Mouse (Mus musculus): ENCODE measurements at regions not wholly inside any gene's neighbourhood (a gene's known extent, or its start where the extent isn't known, plus 50 kb on each side); places are given as distances from the start of the nearest gene placed in this dataset.

GRCm38 (mm10) chr6:139391307-139391706, 110.5 kb downstream of the Rergl start:
- peak in 1 of 2 experiments; percentile 11 for DNase-seq (ENCODE audit: low spot score in 2 of 2)

GRCm38 (mm10) chr6:139350939-139351338, 150.8 kb downstream of the Rergl start:
- DNase-seq (ENCODE audit: low spot score in 2 of 2) = no peak

GRCm38 (mm10) chr6:139325226-139325625, 176.6 kb downstream of the Rergl start:
- DNase-seq (ENCODE audit: low spot score in 2 of 2) = no peak

- no peak for DNase-seq (ENCODE audit: low spot score in 2 of 2)
These were observed 194.1 kb downstream of the Rergl start for GRCm38 (mm10) chr6:139307651-139308050.

- no peak for DNase-seq (ENCODE audit: low spot score in 2 of 2)
These were observed 197.5 kb downstream of the Rergl start for GRCm38 (mm10) chr6:139304306-139304705.

GRCm38 (mm10) chr6:139295701-139296100, 206.1 kb downstream of the Rergl start:
- DNase-seq (ENCODE audit: low spot score in 2 of 2) = no peak

- no peak for DNase-seq (ENCODE audit: low spot score in 2 of 2)
These were observed 222.7 kb downstream of the Rergl start for GRCm38 (mm10) chr6:139279093-139279492.

- no peak for DNase-seq (ENCODE audit: low spot score in 2 of 2)
These were observed 226.3 kb downstream of the Rergl start for GRCm38 (mm10) chr6:139275512-139275911.

- no peak for DNase-seq (ENCODE audit: low spot score in 2 of 2)
These were observed 248.1 kb downstream of the Rergl start for GRCm38 (mm10) chr6:139253704-139254103.

GRCm38 (mm10) chr6:139248920-139249547, 252.7 kb downstream of the Rergl start:
- peak in 1 of 2 experiments; percentile 56 for DNase-seq (ENCODE audit: low spot score in 2 of 2)

- no peak for DNase-seq (ENCODE audit: low spot score in 2 of 2)
These were observed 275.6 kb downstream of the Rergl start for GRCm38 (mm10) chr6:139226127-139226526.

- no peak for DNase-seq (ENCODE audit: low spot score in 2 of 2)
These were observed 287.3 kb downstream of the Rergl start for GRCm38 (mm10) chr6:139214488-139214887.

- DNase-seq (ENCODE audit: low spot score in 2 of 2) = no peak
These were observed 291.5 kb downstream of the Rergl start for GRCm38 (mm10) chr6:139210256-139210655.

GRCm38 (mm10) chr6:139198601-139199000, 303.2 kb downstream of the Rergl start:
- no peak for DNase-seq (ENCODE audit: low spot score in 2 of 2)

- DNase-seq (ENCODE audit: low spot score in 2 of 2) = no peak
These were observed 315.3 kb downstream of the Rergl start for GRCm38 (mm10) chr6:139186431-139186830.

GRCm38 (mm10) chr6:139160352-139160751, 341.4 kb downstream of the Rergl start:
- no peak for DNase-seq (ENCODE audit: low spot score in 2 of 2)

- DNase-seq (ENCODE audit: low spot score in 2 of 2) = no peak
These were observed 342.0 kb downstream of the Rergl start for GRCm38 (mm10) chr6:139159741-139160140.

GRCm38 (mm10) chr6:139154802-139155201, 347.0 kb downstream of the Rergl start:
- DNase-seq (ENCODE audit: low spot score in 2 of 2) = no peak

- no peak for DNase-seq (ENCODE audit: low spot score in 2 of 2)
These were observed 366.1 kb downstream of the Rergl start for GRCm38 (mm10) chr6:139135693-139136092.

- DNase-seq (ENCODE audit: low spot score in 2 of 2) = no peak
These were observed 369.6 kb downstream of the Rergl start for GRCm38 (mm10) chr6:139132083-139132679.

- no peak for DNase-seq (ENCODE audit: low spot score in 2 of 2)
These were observed 393.5 kb downstream of the Rergl start for GRCm38 (mm10) chr6:139108263-139108662.

GRCm38 (mm10) chr6:139103397-139103796, 398.4 kb downstream of the Rergl start:
- no peak for DNase-seq (ENCODE audit: low spot score in 2 of 2)

- no peak for DNase-seq (ENCODE audit: low spot score in 2 of 2)
These were observed 402.5 kb downstream of the Rergl start for GRCm38 (mm10) chr6:139099273-139099672.
